Mouse (Mus musculus): ENCODE measurements at regions not wholly inside any gene's neighbourhood (a gene's known extent, or its start where the extent isn't known, plus 50 kb on each side); places are given as distances from the start of the nearest gene placed in this dataset.
A peak's percentile ranks its signal among the peaks of the same experiment; 100 is the strongest.
"Not testable (repeated sequence)": the region's sequence is repeated elsewhere in the genome, so short reads cannot be mapped to it uniquely, and the experiment has no call there.

GRCm38 (mm10) chr17:85886237-85886636, 198.2 kb upstream of the Six2 start:
- DNase-seq (ENCODE audit: extremely low spot score): no peak

DNA sequence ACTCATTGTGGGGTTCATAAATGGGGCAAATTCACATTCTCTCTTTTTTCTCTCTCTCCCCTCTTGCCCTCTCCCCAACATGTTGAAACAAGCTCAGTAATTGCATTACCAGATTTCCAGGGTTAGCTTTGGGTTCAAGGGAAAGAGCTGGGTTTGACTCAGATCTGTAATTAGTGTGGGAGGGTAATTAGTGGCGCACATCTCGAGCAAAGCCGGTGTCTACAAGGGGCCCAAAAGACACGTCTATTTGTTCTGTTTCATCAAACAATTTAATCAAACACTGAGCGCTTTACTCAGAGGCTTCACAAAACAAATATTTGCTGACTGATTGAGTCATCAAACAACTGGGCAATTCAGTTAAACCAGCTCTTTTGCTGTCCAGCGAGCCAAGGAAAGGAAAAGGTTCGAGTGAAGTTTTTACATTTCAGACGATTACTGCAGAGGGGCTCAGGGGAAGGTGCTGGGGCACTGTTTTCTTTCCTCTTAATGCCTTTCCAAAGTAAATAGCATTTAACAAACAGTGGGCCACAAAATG, 193.6 kb upstream of the Six2 start:
- no peak for DNase-seq (ENCODE audit: extremely low spot score)

DNA sequence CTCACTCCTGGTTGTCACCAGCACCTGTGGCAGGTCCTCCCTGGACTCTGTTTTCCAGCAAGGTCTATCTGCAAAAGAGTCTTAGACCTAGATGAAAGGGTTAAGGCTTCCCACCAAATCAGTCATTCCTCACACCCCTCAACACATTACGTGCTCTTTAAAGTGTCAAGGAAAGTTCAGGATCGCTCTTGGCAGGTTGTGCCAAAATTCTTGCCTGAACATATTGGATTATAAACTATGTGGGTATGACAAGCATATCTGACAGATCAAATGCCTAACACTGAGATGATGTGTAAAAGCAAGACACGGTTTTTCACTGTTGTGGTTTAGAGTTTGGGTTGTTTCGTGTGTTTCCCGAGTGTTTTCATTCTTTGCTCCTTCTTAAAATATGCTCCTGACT, 193.0 kb upstream of the Six2 start:
- no peak for DNase-seq (ENCODE audit: extremely low spot score)

DNA sequence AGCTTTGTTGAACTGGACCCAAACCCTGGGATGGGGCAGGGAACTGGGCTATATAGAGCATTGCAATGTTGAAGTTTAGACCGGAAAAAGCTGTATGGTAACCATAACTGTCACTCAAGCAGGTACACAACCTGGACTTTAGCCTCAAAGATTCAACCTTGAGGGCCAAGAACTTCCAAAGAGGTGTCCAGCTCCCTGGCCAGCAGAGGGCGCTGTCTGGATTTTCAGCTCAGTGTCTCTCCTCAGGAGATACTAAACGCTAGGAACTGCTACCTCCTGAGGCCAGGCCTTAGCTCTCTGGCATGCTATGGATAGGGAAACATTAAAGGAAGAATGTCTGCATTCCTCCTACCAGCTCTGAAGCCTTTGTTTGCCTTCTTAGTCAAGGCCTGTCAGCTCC, 189.4 kb upstream of the Six2 start:
- DNase-seq (ENCODE audit: extremely low spot score): no peak

GRCm38 (mm10) chr17:85876853-85877252, 188.8 kb upstream of the Six2 start:
- DNase-seq (ENCODE audit: extremely low spot score): no peak

DNA sequence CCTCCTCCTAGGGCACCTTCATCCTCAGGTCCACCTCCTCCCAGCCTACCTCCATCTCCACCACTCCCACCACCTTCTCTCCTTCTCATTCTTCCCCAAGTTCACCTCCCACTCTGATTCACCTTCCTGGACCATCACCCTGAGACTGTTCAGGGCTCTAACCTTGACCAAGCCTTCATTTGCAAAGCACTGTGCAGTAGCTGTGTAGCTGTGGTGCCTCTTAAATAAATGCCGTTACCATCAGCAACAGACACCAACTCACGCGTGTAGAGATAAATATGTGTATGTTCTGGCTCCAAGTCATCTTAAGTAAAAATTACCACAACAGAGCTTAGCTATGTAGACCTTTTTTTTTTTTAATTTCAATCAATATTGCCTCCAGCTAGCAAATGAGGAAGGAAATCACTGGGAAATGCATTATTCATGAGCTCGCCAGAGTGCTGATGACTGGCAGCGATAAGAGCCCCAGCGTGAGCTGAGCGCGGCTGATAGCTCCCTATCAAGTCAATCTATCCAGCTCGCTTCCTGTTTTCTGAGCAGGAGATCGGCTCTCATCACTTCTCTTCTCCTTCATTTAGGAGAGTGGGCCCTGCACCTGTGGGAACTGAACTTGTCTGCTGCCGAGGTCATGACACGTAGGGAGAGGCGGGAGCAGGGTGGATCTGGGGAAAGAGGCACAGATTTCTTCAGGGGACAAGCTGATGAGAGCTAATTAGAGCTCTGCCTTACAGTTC, 185.9 kb upstream of the Six2 start:
- no peak for DNase-seq (ENCODE audit: extremely low spot score)

DNA sequence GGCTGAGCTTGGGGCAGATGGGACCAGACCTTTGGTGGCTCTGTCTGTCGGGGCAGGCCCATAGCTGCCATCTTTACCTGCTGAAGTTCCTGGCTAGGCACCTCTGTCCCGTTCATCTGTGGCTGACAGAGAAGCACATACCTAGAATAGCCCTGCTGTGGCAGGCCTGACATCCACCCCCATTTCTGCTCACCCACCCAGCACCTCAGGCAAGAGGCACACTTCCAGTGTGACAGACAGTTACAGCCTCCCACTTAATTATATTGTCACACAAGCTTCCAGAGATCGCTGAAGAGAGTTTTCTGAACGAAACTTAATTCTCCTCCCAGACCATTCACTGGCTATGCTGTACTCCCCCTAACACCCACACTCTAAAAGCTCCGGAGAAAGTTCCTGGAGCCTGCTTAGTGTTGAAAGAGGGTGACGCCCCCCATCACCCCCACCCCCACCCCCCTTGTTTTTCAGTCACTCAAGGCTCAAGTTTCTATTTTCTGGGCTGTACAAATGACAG, 184.9 kb upstream of the Six2 start:
- DNase-seq (ENCODE audit: extremely low spot score): no peak

DNA sequence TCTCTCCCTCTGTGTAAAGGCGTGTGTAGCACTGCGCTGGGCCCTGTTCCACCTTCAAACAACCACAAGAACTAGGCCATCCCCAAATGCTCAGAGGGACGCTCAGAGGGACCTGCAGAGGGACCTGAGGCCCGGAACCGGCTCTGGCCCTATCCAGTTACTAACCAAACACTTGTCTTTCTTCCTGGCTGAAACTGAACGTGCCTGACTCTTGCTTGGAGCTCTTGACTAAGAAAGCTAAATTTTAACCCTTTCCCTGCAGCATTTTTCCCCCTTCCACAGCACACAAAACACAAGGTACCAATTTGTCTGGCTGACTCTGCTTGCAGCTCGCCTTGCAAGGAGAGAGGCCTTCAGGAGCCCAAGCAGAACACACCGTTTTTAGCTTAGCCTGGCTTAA, 182.3 kb upstream of the Six2 start:
- peak; percentile 54 for DNase-seq (ENCODE audit: extremely low spot score)

GRCm38 (mm10) chr17:85869179-85869578, 181.1 kb upstream of the Six2 start:
- DNase-seq (ENCODE audit: extremely low spot score): no peak

- no peak for DNase-seq (ENCODE audit: extremely low spot score)
These were observed 180.0 kb upstream of the Six2 start for GRCm38 (mm10) chr17:85867945-85868616.

DNA sequence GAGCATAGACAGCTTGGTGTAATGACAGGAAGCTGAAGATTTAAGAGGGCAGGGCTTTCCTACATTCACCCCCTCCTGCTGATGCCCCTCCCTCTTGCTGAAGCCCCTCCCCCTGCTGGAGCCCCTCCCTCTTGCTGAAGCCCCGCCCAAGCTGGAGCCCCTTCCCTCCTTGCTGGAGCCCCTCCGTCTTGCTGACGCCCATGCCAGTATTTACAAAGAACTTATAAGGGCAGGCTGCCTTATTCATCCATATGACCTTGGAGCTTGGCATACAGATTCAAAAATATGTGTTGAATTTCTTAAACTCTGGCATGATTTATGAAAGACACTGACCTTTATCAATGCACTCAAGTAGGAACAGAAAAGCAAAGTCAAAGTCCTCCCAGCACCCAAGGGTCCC, 178.5 kb upstream of the Six2 start:
- DNase-seq (ENCODE audit: extremely low spot score): no peak

- no peak for DNase-seq (ENCODE audit: extremely low spot score)
These were observed 177.9 kb upstream of the Six2 start for GRCm38 (mm10) chr17:85865940-85866339.

DNA sequence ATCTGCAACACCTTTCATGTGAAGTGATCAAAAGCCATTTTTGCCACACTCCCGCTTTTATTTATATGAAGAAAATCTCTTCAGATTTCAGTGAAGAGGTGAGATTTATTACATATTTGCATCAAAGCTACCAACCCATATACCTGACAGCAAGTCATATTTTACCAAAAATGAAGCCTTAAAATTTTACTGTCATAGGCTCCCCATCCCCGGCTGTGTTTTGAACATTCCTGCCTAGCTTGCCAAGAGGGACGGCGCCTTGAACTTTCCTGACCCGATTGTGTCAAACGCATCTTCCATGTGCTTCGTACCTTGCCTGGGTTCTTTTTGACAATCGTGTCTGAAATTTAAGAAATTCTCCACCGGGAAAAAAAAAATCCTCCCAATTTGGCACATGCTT, 173.3 kb upstream of the Six2 start:
- no peak for DNase-seq (ENCODE audit: extremely low spot score)

DNA sequence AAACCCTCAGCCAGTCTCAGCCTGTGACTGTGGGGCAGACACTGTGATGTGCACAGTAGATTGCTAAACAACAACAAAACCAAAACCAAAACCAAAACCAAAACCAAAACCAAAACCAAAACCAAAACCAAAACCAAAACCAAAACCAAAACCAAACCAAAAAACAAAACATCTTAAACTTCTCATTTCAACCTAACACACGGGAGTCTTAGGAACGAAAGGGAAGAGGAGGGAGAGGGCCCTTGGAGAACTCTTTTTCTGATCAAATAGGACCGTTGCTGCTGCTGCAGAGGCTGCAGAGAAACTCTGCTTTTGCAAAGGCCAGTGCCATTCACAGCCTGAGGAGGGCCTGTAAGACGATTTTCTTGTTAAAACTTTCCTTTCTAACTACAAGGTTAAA, 172.7 kb upstream of the Six2 start:
- no peak for DNase-seq (ENCODE audit: extremely low spot score)

DNA sequence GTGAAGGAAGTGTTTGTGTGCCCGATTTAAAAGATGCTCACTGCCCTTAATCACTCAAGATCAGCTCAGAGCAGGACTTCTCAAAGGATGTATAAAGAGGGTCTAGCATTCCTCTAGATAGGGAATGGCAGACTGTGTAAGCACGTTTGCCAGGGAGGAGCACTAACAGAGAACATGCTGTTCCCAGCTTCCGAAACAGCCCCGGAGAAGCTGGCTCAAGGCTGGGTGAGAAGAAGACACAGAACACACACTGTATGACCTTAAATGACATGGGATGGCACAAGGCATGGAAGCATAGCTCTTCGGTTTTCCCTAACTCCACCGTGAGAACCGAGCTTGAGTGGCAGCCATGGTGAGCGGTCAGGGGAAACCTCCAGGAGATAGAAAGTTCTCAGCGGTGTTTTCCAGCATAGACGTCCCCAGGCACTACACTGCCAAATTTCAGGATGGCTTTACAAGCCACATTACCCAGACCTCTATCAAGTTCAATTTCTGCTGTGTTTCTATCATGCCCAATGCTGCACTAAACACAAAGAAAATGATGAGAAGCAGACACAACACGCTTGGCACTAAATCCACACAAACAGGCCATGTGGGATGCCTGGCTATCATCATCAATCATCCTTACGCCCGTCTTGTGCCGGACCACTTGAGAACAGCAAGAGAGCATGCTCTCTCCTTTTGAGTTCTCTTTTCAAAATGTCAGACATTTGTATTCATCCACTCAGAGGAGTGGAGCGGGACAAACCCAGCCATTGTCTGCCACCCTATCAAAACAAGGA, 172.0 kb upstream of the Six2 start:
- no peak for DNase-seq (ENCODE audit: extremely low spot score)

- DNase-seq (ENCODE audit: extremely low spot score): no peak
These were observed 170.4 kb upstream of the Six2 start for GRCm38 (mm10) chr17:85858516-85858915.

DNA sequence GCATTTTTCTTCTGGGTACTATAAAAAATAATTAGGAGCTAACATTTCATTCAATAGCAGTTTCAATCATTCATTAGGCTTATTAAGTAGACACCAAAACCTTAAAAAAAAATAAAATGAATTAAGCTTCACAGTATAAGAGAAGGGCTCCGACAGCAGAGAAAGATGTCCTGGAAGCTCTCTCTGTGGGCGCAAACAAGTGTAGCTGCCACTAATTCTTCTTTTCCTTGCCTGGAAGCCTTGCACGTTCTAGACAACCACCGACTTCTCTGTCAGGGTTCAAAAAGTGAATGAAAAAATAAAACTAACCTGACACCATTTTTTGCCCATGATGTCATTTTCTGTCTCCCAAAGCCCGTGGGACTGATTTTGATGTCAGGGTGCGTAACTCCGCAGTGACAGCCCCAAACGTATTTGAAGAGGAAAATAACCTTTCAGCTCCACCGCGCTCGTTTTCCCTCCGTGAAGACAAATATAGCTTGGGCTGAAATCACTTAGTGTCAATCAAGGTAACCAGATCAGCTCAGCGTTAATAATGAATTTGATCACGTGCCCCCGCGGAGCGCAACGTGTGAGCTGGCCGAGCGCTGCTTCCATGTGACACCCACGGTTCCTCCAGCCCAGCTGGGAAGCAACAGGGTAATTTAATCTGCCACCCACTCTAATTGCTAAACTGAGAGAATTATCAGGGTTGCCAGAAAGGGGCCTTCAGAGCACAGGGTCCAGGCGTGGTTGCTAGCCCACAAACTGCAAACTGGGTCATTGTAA, 169.8 kb upstream of the Six2 start:
- DNase-seq (ENCODE audit: extremely low spot score): no peak

DNA sequence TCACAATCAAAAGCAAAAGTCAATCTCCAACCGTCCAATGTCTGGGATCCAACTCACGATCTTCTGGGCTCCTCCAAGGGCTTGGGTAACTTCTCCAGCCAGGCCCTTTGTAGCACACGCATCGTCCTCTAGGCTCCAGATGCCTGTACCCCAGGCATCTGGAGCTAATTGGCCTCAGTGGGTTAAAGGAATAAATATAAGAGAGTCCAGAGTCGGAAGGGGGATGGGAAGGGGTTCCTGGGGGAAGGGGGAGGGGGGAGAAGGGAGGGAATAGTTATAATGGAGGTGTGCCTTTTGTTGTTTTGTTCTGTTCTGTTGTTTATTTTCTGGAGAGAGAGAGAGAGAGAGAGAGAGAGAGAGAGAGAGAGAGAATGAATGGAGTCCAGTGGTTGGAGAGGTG, 168.8 kb upstream of the Six2 start:
- not testable (repeated sequence) for DNase-seq (ENCODE audit: extremely low spot score)

- DNase-seq (ENCODE audit: extremely low spot score): no peak
These were observed 165.1 kb upstream of the Six2 start for GRCm38 (mm10) chr17:85853156-85853555.

DNA sequence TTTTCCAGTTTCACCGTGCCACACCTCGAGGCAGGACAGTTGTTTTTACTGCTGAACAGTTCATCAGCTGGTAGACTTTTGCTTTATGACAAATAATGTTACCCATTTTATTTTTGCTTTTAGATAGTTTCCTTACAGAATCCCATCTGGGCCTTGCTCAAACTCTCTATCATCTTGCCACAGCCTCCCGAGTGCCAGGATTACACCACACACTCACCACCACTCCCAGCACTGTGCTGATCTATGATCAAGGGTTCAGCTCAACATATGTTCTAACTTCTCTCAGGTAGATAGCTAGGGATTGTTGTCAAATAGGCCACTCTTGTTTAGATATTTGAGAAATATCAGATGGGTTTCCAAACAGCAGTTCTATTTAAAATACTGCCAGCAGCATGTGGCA, 160.5 kb upstream of the Six2 start:
- no peak for DNase-seq (ENCODE audit: extremely low spot score)

DNA sequence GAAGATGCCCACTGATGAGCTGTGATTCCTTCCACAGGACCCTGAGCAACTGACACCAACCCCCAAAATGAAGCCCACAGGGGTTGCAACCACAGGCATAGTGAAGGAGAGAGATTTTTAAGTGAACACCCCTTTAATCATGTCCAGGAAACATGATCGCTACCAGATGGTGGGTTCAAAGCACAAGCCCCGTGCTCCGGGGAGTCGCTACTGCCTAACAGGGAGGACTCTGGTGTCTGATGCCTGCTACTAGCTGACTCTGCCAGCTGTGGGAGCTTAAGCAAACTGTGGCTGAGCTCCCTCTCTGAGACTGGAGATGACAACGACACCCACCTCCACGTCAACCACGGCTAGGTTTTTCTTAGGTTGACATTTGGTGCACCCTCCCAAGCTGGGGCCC, 159.7 kb upstream of the Six2 start:
- DNase-seq (ENCODE audit: extremely low spot score): no peak

GRCm38 (mm10) chr17:85845059-85845458, 157.0 kb upstream of the Six2 start:
- no peak for DNase-seq (ENCODE audit: extremely low spot score)

Data from embryo, embryonic 9.5 days (tissue).